Mouse (Mus musculus) liver, embryonic 13.5 days (tissue): ENCODE measurements around the gene Aldh18a1. TPM values are rescaled to one million over a fixed set of nuclear protein-coding genes. Genes with fewer than 3 reads are reported as not detected.

Experiments used
- ATAC-seq: fragments of 200-750 bp; cut with Nextera tagmentation; 2 replicates; pipeline ENCODE4 v1.8.0; 2017; ENCODE audit warnings: low read depth, mild to moderate bottlenecking, moderate number of reproducible peaks, moderate library complexity
- DNase-seq: peaks from one replicate; pipeline ENCODE4 v3.0.0; 2022
- H3K27ac ChIP-seq: fragments of 300-500 bp; sonication (generic); 2 replicates; pipeline ENCODE4 v1.5.1; 2015; ENCODE audit warnings: moderate library complexity, mild to moderate bottlenecking, inconsistent platforms
- H3K27me3 ChIP-seq: fragments of 300-500 bp; sonication (generic); 2 replicates; pipeline ENCODE4 v1.6.1; 2015; ENCODE audit warnings: mild to moderate bottlenecking, inconsistent platforms
- H3K36me3 ChIP-seq: fragments of 300-500 bp; sonication (generic); 2 replicates; pipeline ENCODE4 v1.6.1; 2015; ENCODE audit warnings: mild to moderate bottlenecking, inconsistent platforms
- H3K4me1 ChIP-seq: fragments of 300-500 bp; sonication (generic); replicated peaks from 2 replicates; pipeline ENCODE4 v1.6.1; 2015; ENCODE audit warnings: inconsistent platforms
- H3K4me2 ChIP-seq: fragments of 300-500 bp; sonication (generic); 2 replicates; pipeline ENCODE4 v1.6.1; 2015; ENCODE audit warnings: inconsistent platforms, mild to moderate bottlenecking, moderate library complexity
- H3K4me3 ChIP-seq: fragments of 300-500 bp; sonication (generic); replicated peaks from 2 replicates; pipeline ENCODE4 v1.5.1; 2015; ENCODE audit warnings: mild to moderate bottlenecking, inconsistent platforms
- H3K9ac ChIP-seq: fragments of 300-500 bp; sonication (generic); 2 replicates; pipeline ENCODE4 v1.6.1; 2015; ENCODE audit warnings: mild to moderate bottlenecking, inconsistent platforms
- H3K9me3 ChIP-seq: fragments of 300-500 bp; sonication (generic); replicated peaks from 2 replicates; pipeline ENCODE4 v1.6.1; 2016; ENCODE audit warnings: inconsistent platforms
- WGBS: fragments of 180-500 bp; shearing (Covaris S2); methylation state at CpG from one replicate; pipeline ENCODE4 v1.1.7; 2015; ENCODE audit not compliant: insufficient replicate concordance; 5-methylcytosine and 5-hydroxymethylcytosine counted together
- polyA plus RNA-seq: library from polyadenylated mRNA; unstranded; fragments of >200 nt; fragmentation: Nextera tagmentation; extraction: Ambion mirVana; gene quantifications from 2 replicates; pipeline ENCODE4 v1.2.1, GENCODE M21; 2015

Gene Aldh18a1
- polyA plus RNA-seq, 1 experiment from 2014 or later: 42.9 TPM

DNA sequence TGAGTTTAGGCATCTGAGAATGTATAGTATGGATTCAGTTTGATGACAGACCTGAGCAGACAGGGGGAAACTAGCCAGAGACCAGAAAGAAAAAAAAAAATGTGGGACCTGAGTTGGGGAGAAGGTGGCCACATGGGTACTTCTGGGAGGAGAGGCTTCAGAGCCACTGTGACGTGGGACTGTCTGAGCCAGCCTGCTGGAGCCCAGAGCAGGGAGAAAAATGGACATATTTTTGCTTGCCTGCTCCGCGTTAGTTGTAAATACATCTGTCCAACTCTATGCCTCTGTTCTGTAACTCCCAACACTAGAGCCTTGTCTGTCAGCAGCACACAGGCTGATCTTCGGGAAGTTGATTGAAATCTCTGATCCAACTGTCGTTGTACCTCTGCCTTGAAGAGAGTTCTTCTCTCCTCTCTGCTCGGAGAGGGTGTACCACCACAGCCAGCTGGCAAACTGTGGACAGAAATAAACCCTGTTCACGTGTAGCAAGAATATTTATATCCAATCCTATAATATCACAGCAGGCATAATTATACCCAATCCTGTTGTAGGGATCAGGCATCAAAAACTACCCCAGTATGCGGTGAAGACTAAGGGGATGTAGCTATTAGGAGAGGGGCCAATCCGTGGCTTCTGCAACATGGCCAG lies 61.8 kb downstream of the Aldh18a1 start:
- Histone ChIP-seq H3K9me3 (no peaks in the 10 kb centered on the region), H3K4me3 (no peak overlapping the region), H3K27me3 (peaks cover 15% of the 10 kb centered on the region; the same call in 1 of the 2 replicates), H3K36me3 (no peaks in the 10 kb centered on the region), H3K4me2 (no peak overlapping the region), H3K4me1 (peaks cover 5% of the 10 kb centered on the region; the same call in 1 of the 2 replicates), H3K9ac (no peak overlapping the region), H3K27ac (no peak overlapping the region)
- DNase-seq (no peak), ATAC-seq (no peak)
- 71% methylated on average over 9 of the region's 9 CpGs for WGBS

DNA sequence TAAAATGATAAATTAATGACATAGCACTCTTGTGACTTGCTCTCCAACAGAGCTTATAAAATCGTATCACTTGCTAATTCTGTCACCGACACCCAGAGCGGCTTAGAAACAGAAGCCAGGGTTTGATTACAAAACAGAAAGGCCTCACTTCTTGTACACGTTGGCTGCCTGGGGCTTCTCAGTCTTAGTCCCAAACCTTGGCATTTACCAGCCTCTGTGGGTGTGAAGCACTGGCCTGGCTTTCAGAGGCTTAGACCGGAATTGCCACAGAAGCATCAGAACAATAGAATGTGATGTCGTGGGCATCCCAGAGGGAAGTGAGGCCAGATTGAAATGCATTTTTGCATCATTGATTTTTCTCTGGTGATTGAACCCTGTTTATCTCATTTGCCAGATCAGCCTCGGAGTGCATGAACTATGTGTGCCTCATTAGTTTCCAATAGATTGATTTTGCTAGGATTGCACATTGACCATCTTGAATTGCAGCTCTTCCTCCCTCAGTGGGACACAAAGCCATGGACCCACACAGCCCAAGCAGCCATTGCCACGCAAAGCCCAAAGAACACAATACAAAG lies 64.7 kb downstream of the Aldh18a1 start:
- Histone ChIP-seq H3K9me3 (no peaks in the 10 kb centered on the region), H3K36me3 (no peaks in the 10 kb centered on the region), H3K27ac (no peak overlapping the region), H3K4me3 (no peak overlapping the region), H3K4me2 (no peak overlapping the region), H3K4me1 (no peaks in the 10 kb centered on the region), H3K9ac (no peak overlapping the region), H3K27me3 (peaks cover 15% of the 10 kb centered on the region; the same call in 1 of the 2 replicates)
- no peak for DNase-seq
- 67% methylated on average over 8 of the region's 8 CpGs for WGBS
- no peak for ATAC-seq

DNA sequence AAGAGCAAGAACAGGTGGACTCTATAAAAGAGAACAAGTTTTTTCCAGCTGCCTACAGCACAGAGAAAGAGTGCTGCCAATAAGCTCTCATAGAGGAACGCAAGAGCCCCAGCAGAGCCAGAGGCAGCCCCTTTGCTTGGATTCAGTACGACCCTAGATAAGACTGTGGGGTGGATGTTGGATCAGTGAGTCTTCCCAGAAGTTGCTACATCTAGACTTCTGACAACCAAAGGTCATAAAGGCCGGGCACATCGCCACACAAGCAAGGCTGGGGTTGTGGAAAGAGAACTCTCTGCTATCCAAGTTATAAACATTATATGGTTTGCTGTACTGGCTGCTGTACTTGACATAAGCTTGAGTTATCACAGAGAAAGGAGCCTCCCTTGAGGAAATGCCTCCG lies 67.9 kb downstream of the Aldh18a1 start:
- WGBS: 72% methylated on average over 5 of the region's 5 CpGs
- no peak overlapping the region for H3K4me3 ChIP-seq
- peaks cover 4% of the 10 kb centered on the region; the same call in 1 of the 2 replicates for H3K27me3 ChIP-seq
- H3K9ac ChIP-seq: no peak overlapping the region
- no peaks in the 10 kb centered on the region for H3K4me1 ChIP-seq
- no peaks in the 10 kb centered on the region for H3K9me3 ChIP-seq
- H3K4me2 ChIP-seq: no peak overlapping the region
- DNase-seq (no peak), ATAC-seq (no peak)
- H3K36me3 ChIP-seq: no peaks in the 10 kb centered on the region
- no peak overlapping the region for H3K27ac ChIP-seq

DNA sequence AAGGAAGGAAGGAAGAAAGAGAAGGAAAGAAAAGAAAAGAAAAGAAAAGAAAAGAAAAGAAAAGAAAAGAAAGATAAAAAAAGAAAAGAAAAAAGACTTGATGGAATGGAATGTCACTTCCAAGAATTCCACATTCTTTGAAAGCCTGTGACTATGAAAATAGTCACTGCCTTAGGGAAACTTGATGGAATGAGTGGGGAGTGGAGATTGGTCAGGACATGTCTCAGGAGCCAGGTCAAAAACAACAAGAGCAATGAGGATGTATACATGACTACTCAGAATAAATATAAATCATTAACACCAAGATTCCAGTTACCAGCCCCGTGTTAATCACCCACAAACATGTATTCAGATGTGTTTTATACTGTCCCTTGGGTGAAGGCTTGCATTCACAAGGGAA lies 69.6 kb downstream of the Aldh18a1 start:
- Histone ChIP-seq H3K4me1 (peaks cover 9% of the 10 kb centered on the region), H3K36me3 (no peaks in the 10 kb centered on the region), H3K9ac (no peak overlapping the region), H3K27ac (no peak overlapping the region), H3K9me3 (no peaks in the 10 kb centered on the region), H3K4me2 (no peak overlapping the region), H3K27me3 (no peaks in the 10 kb centered on the region), H3K4me3 (no peak overlapping the region)
- no peak for DNase-seq
- ATAC-seq: no peak
- 42% methylated on average over 1 of the region's 1 CpGs for WGBS

DNA sequence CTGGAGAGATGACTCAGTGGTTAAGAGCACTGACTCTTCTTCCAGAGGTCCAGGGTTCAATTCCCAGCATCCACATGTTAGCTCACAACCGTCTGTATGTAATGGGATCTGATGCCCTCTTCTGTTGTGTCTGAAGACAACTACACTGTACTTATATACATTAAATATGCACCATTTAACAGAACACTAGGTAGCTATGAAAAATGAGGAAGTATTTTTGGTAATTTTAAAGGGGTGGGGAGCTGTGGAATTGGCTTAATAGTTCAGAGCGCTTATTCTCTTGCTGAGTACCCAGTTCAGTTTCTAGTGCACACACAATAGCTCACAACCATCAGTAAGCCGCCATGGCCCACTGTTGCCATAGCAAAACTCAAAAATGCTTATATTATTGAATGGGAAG lies 72.7 kb downstream of the Aldh18a1 start:
- Histone ChIP-seq H3K4me3 (no peak overlapping the region), H3K4me1 (peaks cover 33% of the 10 kb centered on the region), H3K36me3 (no peaks in the 10 kb centered on the region), H3K9me3 (no peaks in the 10 kb centered on the region), H3K9ac (no peak overlapping the region), H3K27me3 (no peaks in the 10 kb centered on the region), H3K27ac (no peak overlapping the region), H3K4me2 (no peak overlapping the region)
- ATAC-seq (no peak), DNase-seq (no peak)
- WGBS: 78% methylated on average over 3 of the region's 3 CpGs

DNA sequence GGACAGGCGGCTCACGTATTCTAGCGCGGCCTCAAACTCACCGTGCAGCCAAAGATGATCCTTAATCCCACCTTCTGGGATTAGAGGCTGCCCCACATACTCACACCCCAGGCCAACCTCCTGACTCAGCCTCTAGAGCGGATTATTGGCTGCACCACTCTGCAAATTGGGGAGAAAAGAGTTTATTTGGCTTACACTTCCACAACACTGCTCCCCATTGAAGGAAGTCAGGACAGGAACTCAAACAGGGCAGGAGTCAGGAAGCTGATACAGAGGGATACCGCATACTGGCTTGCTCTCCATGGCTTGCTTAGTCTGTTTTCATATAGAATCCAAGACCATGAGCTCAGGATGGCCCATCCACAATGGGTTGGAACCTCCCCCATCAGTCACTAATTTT lies 73.9 kb downstream of the Aldh18a1 start:
- DNase-seq: no peak
- H3K27ac ChIP-seq: peak overlapping the region; percentile 15; the same call in 1 of the 2 replicates
- no peak overlapping the region for H3K4me3 ChIP-seq
- H3K36me3 ChIP-seq: no peaks in the 10 kb centered on the region
- peak overlapping the region; percentile 50; the same call in 1 of the 2 replicates for H3K4me2 ChIP-seq
- H3K9me3 ChIP-seq: no peaks in the 10 kb centered on the region
- peak overlapping the region; percentile 36; the same call in 1 of the 2 replicates for H3K9ac ChIP-seq
- ATAC-seq: no peak
- WGBS: 84% methylated on average over 7 of the region's 7 CpGs
- no peaks in the 10 kb centered on the region for H3K27me3 ChIP-seq
- H3K4me1 ChIP-seq: peaks cover 45% of the 10 kb centered on the region

DNA sequence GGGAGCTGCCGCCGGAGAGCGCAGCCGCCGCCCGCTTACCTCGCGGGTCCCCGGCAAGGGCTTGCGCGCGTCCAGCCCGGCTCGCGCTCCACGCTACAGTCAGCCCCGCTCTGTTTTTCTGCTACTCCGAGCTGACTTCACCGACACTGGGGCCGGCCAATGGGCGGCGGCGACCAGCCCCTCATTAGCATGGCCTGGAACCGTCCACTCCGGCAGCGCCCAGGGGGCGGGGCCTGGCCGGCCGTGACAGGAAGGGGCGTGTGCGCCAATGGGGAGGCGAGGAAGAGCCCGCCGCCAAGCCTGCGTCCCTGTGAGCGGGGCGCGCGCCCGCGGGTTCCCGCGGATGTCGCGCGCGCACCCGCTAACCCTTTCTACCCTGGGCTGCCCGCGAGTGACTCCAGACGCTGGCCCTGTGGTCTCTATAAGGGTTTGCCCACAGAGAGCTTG lies 74.6 kb downstream of the Aldh18a1 start, which contains the start of gene Sorbs1:
Gene Sorbs1 (minus strand): TSS at position 148 of the 447 bp plus-strand sequence.
- no peaks in the 10 kb centered on the region for H3K9me3 ChIP-seq
- DNase-seq: peak; percentile 98
- H3K9ac ChIP-seq: peak within 1 kb of the TSS; percentile 97
- WGBS: under 1% methylated on average over 51 of the region's 51 CpGs
- H3K4me2 ChIP-seq: peak within 1 kb of the TSS; percentile 94
- no peaks in the 10 kb centered on the region for H3K36me3 ChIP-seq
- H3K27ac ChIP-seq: peak within 1 kb of the TSS; percentile 98
- peak within 1 kb of the TSS; percentile 92 for H3K4me3 ChIP-seq
- peak; percentile 97 for ATAC-seq
- no peaks in the 10 kb centered on the region for H3K27me3 ChIP-seq
- peaks cover 51% of the 10 kb centered on the region for H3K4me1 ChIP-seq

DNA sequence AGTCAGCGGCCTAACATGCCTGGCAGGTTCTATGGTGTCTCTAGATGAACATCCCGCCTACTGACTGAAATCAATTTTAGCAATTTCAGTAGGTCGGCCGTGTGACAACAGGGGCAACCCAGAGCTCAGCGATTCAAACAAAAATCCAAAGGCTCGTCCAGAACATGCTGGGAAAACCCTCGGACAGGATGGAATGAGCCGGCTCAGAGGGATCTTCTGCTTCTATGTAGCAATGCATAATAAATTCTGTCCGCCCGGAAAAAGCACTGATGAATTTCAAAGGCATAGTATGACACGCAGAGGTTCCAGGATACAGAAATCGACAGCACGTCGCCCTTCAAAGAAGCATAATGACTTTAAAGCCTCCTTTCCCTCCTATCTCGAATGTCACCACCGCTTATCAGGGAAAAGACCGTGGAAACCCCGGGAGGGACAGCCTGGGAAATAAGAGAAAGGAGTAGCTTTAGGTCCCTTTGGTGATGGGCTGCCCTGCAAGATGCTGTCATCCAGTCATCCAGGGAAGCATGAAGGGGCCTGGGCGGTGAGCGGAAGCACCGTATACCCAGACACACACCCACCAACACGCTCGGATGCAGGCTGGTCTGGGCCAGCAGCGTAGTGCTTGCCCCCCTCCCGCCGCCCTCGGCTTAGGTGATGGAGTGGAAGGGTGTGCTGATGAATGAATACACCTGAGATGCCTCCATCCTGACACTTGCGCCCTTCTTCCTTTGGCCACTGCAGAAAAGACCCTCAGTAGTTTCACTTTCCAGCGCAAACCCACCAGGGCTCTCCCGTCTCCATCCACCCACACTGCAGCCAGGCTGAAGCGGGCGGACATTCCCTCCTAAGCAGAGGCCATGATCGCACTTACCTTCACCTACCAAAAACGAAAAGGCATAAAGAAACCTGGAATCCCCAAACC lies 75.5 kb downstream of the Aldh18a1 start:
- DNase-seq (peak; percentile 50), ATAC-seq (peak; percentile 18)
- peak overlapping the region; percentile 92 for H3K4me3 ChIP-seq
- H3K4me2 ChIP-seq: peak overlapping the region; percentile 94
- H3K9ac ChIP-seq: peak overlapping the region; percentile 97
- no peaks in the 10 kb centered on the region for H3K27me3 ChIP-seq
- H3K36me3 ChIP-seq: no peaks in the 10 kb centered on the region
- no peaks in the 10 kb centered on the region for H3K9me3 ChIP-seq
- peak overlapping the region; percentile 98 for H3K27ac ChIP-seq
- H3K4me1 ChIP-seq: peaks cover 55% of the 10 kb centered on the region
- WGBS: 2% methylated on average over 34 of the region's 34 CpGs

DNA sequence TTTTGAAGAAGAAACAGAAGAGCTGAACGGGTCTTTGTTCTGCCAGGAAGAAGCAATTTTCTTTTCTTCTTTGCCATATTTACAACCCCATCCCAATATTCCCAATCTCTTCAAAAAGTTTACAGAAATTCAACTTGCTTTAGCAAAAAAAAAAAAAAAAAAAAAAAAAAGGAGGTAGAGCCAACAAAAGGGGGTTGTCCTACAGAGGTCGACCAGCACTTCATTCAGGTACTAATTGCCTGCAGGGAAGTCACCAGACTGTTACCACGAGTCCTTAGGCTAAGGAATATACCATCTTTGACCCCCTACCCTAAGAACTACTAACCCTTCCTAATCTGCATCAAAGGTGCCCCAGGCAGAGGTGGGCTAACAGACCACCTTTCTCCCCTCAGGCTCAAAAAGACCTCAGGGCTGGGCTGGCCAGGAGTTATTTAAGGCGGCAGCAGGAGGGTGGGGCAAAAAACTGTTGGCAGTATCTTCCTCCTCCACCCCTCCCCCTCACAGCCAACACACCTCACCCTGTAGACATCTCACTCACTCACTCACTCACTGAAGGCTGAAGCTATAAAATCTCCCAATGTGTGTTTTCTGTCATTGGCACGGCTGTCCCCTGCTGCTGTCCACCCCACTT lies 76.5 kb downstream of the Aldh18a1 start:
- Histone ChIP-seq H3K27me3 (no peaks in the 10 kb centered on the region), H3K4me2 (peak overlapping the region; percentile 94), H3K9me3 (no peaks in the 10 kb centered on the region), H3K27ac (peak overlapping the region; percentile 98), H3K9ac (peak overlapping the region; percentile 97), H3K4me1 (peaks cover 58% of the 10 kb centered on the region), H3K4me3 (peak overlapping the region; percentile 92), H3K36me3 (no peaks in the 10 kb centered on the region)
- ATAC-seq (peak; percentile 49), DNase-seq (peak; percentile 60)
- WGBS: 9% methylated on average over 5 of the region's 5 CpGs

DNA sequence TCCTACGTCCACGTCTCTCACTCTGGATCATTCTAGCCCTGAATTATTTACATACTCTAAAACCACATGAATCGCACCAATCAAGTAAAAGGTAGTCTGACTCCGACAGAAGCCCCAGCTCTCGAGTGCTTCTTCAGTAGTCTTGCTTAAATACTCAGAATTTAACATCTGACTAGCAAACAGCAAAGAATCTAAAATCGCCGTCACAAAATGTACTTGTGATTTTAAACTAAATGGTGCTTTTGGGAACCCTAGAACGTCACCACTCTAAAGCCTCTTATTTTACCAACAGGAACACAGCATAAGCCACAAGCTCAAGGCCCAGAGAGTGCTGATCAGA lies 77.2 kb downstream of the Aldh18a1 start:
- H3K4me3 ChIP-seq: peak overlapping the region; percentile 92
- no peaks in the 10 kb centered on the region for H3K9me3 ChIP-seq
- ATAC-seq (no peak), DNase-seq (no peak)
- peak overlapping the region; percentile 97 for H3K9ac ChIP-seq
- 67% methylated on average over 8 of the region's 8 CpGs for WGBS
- H3K4me1 ChIP-seq: peaks cover 61% of the 10 kb centered on the region
- H3K27me3 ChIP-seq: no peaks in the 10 kb centered on the region
- peak overlapping the region; percentile 98 for H3K27ac ChIP-seq
- no peaks in the 10 kb centered on the region for H3K36me3 ChIP-seq
- H3K4me2 ChIP-seq: peak overlapping the region; percentile 94
